Mouse (Mus musculus) kidney, adult 2 months (tissue): ENCODE results near the gene Smim24. TPM values are rescaled to one million over a fixed set of nuclear protein-coding genes. Genes with fewer than 3 reads are reported as not detected.

Experiments
- DNase-seq: peaks from one replicate; pipeline ENCODE4 v3.0.0; 2021
- H3K27ac ChIP-seq: fragments of 200-500 bp; 2 replicates; pipeline ENCODE4 v1.5.1; 2012; ENCODE audit warnings: low read depth, low read length, control low read depth, inconsistent platforms; ENCODE audit not compliant: insufficient read depth
- H3K27me3 ChIP-seq: fragments of 200-500 bp; replicated peaks from 2 replicates; pipeline ENCODE4 v1.6.1; 2012; ENCODE audit warnings: mild to moderate bottlenecking, moderate library complexity, low read length, inconsistent platforms; ENCODE audit not compliant: control insufficient read depth, insufficient read depth
- H3K36me3 ChIP-seq: fragments of 200-500 bp; 2 replicates; pipeline ENCODE4 v1.6.1; 2012; ENCODE audit warnings: mild to moderate bottlenecking, moderate library complexity, low read length, inconsistent platforms; ENCODE audit not compliant: control insufficient read depth, insufficient read depth
- H3K4me1 ChIP-seq: fragments of 200-500 bp; 2 replicates; pipeline ENCODE4 v1.6.1; 2011; ENCODE audit warnings: low read length; ENCODE audit not compliant: control insufficient read depth, insufficient read depth
- H3K4me3 ChIP-seq: fragments of 200-500 bp; 2 replicates; pipeline ENCODE4 v1.5.1; 2011; ENCODE audit warnings: mild to moderate bottlenecking, low read depth, low read length, control low read depth; ENCODE audit not compliant: insufficient read depth
- CTCF ChIP-seq: fragments of 200-500 bp; conservative IDR thresholded peaks from 2 replicates; pipeline ENCODE4 v1.5.1; 2011; ENCODE audit warnings: low read depth, mild to moderate bottlenecking, control low read depth, low read length, moderate library complexity, mixed read lengths; ENCODE audit not compliant: insufficient read depth, insufficient read length
- POLR2A ChIP-seq: fragments of 200-500 bp; IDR thresholded peaks from one replicate; pipeline ENCODE4 v1.6.1; 2011; ENCODE audit warnings: low read depth, low read length, control low read depth
- WGBS: fragments of 180-500 bp; shearing (Covaris S2); methylation state at CpG from one replicate; pipeline ENCODE4 v1.1.7; 2018; 5-methylcytosine and 5-hydroxymethylcytosine counted together
- polyA plus RNA-seq: library from polyadenylated mRNA; depleted of rRNA; stranded (reverse); fragments of >200 nt; gene quantifications from 2 replicates; pipeline ENCODE4 v1.2.3, GENCODE M21; 2012

Gene Smim24
- polyA plus RNA-seq, 1 experiment = 694 TPM

DNA sequence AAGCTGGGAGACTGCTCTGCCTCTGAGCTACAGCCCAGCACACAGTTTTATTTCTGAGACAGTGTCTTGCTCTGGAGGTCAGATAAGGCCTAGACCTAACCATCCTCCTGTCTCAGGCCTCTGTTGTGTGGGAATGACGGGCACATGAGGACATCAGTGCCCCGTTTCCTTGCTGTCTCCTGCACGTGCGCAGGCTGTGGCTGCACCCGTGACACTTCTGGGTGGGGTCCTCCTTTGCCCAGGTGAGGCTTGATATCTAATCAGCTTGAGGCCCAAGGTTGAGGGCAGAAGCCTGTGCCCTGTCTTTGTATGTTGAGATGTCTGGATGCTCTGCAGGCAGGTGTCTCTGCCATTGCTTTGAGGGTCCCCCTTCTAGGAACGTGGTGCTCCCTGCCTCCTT is 581 bp upstream of the Smim24 start:
- Histone ChIP-seq H3K36me3 (no peaks in the 10 kb centered on the region), H3K27ac (peak overlapping the region; percentile 8; the same call in 1 of the 2 replicates), H3K4me1 (peaks cover 18% of the 10 kb centered on the region; the same call in 1 of the 2 replicates), H3K27me3 (no peaks in the 10 kb centered on the region), H3K4me3 (no peak overlapping the region)
- DNase-seq = no peak
- TF ChIP-seq CTCF (no peak), POLR2A (no peak)
- WGBS = 61% methylated on average over 6 of the region's 6 CpGs

DNA sequence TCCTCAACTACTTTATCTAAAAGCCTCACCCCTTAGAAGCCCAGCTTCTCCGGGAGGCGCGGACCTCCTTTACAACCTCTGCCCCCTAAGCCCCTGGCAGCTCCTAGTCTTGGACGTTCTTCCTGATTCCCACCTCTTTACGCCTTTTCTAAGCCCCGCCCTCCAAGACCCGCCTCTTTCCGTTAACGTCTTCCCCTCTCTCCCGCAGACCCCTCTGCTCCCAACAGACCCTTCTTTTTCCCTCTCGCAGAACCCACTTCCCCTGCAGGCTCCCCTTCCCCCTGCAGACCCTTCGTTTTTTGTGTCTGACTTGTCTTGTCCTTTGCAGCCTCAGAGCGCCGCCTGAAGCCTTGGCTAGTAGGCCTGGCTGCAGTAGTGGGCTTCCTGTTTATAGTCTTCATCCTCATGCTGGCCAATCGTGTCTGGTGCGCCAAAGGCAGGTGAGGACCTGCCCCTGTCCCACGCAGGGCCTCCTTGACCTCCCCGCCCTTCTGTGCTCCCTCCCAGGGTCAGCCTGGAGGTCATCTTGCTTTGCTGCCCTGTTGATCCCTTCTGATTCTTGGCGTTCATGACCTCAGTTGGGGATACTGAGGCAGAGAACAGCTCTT is 709 bp downstream of the Smim24 start:
- peak; percentile 62 for DNase-seq
- TF ChIP-seq POLR2A = no peak
- WGBS = 7% methylated on average over 19 of the region's 19 CpGs
- Histone ChIP-seq H3K27ac (peak overlapping the region; percentile 29; the same call in 1 of the 2 replicates), H3K4me1 (peaks cover 18% of the 10 kb centered on the region; the same call in 1 of the 2 replicates), H3K4me3 (peak overlapping the region; percentile 44), H3K36me3 (no peaks in the 10 kb centered on the region), H3K27me3 (no peaks in the 10 kb centered on the region)

DNA sequence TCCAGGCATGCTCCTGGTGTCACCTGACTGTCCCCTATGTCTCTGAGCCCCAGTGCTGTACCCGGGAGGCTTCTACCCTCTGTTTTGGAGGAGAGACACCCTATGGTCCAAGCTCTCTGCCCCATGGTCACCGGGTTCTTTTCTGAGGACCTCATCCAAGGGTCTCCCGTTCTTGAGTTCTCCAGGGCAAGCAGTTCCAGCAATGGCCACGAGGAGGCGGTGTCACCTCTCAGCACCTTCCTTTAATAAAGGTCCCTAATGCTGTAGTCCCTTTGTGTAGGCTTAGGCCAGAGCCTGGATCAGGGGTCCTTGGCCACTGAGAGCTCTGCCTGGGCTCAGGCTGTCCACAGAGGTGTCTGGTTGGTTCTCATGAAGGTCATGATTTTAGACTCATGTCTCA is 2.3 kb downstream of the Smim24 start:
- H3K27ac ChIP-seq = no peak overlapping the region
- WGBS = 18% methylated on average over 5 of the region's 5 CpGs
- H3K27me3 ChIP-seq = no peaks in the 10 kb centered on the region
- H3K36me3 ChIP-seq = peaks cover 2% of the 10 kb centered on the region
- peak; percentile 71 for DNase-seq
- peaks cover 14% of the 10 kb centered on the region; the same call in 1 of the 2 replicates for H3K4me1 ChIP-seq
- TF ChIP-seq CTCF = peak; percentile 86
- no peak for TF ChIP-seq POLR2A
- no peak overlapping the region for H3K4me3 ChIP-seq

DNA sequence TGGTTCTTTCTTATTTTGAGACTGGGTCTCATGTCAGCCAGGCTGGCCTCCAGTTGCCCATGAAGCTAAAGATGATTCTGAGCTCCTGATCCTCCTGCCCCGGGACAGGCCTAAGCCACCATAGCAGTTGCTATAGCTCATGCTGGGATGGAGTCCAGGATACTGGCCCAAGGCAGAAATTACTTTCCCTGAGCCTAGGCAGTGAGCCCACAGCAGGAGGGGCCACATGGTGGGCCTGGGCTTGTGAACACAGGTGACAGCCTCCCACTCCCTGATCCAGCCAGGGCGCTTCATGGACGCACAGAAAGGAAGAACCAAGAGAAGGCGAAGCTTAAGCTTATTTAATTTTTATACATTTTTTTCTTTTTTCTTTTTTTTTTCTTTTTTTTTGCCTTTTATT is 3.0 kb downstream of the Smim24 start:
- Histone ChIP-seq H3K4me3 (no peak overlapping the region), H3K27me3 (no peaks in the 10 kb centered on the region), H3K27ac (no peak overlapping the region), H3K36me3 (peaks cover 9% of the 10 kb centered on the region), H3K4me1 (peaks cover 14% of the 10 kb centered on the region; the same call in 1 of the 2 replicates)
- TF ChIP-seq CTCF (no peak), POLR2A (no peak)
- 82% methylated on average over 4 of the region's 4 CpGs for WGBS
- no peak for DNase-seq

DNA sequence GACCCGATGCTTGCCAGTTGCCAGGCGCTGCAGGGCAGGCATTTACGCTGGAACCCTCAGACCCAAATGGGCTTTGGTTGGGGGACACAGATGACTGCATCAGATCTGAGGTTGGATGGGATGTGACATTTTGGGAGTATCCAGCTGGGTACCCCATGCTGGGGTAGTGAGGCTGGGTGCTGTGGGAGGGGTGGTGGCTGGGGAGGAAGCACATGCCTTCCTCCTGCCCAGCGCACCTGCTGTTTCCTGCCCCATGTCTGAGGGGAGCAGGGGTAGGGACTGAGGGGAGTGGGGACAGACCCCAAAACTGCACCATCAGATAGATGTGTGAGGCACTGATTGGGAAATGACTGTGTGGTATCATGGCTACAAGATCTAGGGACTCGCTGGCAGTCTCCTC is 3.9 kb downstream of the Smim24 start:
- peaks cover 20% of the 10 kb centered on the region; the same call in 1 of the 2 replicates for H3K4me1 ChIP-seq
- H3K27me3 ChIP-seq = no peaks in the 10 kb centered on the region
- peaks cover 9% of the 10 kb centered on the region for H3K36me3 ChIP-seq
- H3K4me3 ChIP-seq = no peak overlapping the region
- no peak overlapping the region for H3K27ac ChIP-seq
- WGBS = 86% methylated on average over 5 of the region's 5 CpGs
- TF ChIP-seq CTCF = no peak
- no peak for TF ChIP-seq POLR2A
- DNase-seq = no peak

DNA sequence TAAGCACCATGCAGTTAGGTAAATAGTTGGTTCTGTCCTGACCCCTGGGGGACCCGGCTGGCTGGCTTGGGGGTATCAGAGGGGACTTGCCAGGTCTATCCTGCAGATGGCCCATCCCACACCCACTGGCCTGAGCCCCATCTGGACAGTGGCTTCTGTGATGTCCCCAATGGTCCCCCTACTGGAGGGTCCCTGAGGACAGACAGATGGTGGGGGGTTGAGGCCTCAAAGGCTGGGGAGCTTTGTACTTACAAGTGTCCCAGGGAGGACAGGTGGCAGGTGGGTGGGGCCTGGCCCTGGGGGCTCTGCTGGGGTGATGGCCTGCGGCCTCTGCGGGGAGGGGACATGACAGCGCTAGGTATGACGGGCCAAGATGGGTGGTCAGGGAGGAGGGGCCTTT is 6.4 kb downstream of the Smim24 start:
- no peak for TF ChIP-seq POLR2A
- TF ChIP-seq CTCF = no peak
- Histone ChIP-seq H3K27me3 (no peaks in the 10 kb centered on the region), H3K4me1 (peaks cover 16% of the 10 kb centered on the region), H3K27ac (no peak overlapping the region), H3K4me3 (no peak overlapping the region), H3K36me3 (peaks cover 10% of the 10 kb centered on the region)
- 82% methylated on average over 5 of the region's 5 CpGs for WGBS
- DNase-seq = no peak

DNA sequence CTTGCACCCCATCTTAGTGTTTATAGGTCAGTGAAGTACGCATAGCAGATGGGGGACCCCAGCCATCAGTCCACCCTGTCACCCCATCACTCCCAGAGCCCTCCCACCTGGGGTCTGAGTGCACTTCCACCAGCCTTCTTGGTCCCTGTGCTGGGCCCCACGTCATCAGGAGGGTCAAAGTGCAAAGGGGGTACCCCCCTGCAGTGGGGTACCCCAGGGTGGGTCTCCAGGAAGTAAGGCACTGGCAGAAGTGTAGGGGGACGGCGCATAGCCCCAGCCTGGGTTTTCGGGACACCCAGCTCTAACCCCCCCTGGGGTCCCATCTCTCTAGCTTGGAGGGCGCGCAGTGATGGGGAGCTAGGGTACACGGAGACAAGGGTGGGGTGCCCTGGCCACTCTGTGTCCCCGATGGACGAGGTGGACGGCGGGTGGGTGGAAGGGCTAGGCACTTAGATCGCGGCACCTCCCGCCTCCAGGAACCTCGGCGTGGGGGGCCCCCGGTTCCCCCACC is 7.0 kb downstream of the Smim24 start:
- no peak for TF ChIP-seq CTCF
- no peak for TF ChIP-seq POLR2A

More for the DNA sequence above, 7.0 kb downstream of the Smim24 start:
- Histone ChIP-seq H3K4me1 (peaks cover 16% of the 10 kb centered on the region), H3K36me3 (peaks cover 12% of the 10 kb centered on the region), H3K4me3 (no peak overlapping the region), H3K27me3 (no peaks in the 10 kb centered on the region), H3K27ac (no peak overlapping the region)
- WGBS = 86% methylated on average over 18 of the region's 18 CpGs
- DNase-seq = no peak
